Mouse (Mus musculus) hindbrain, embryonic 15.5 days (tissue): ENCODE measurements at regions not wholly inside any gene's neighbourhood (a gene's known extent, or its start where the extent isn't known, plus 50 kb on each side); places are given as distances from the start of the nearest gene placed in this dataset.

Experiments used
- ATAC-seq: fragments of 200-750 bp; cut with Nextera tagmentation; 2 replicates; pipeline ENCODE4 v1.8.0; 2017; ENCODE audit warnings: low read depth, moderate number of reproducible peaks, moderate TSS enrichment; ENCODE audit not compliant: low FRiP score
- H3K27ac ChIP-seq: fragments of 300-500 bp; sonication (generic); replicated peaks from 2 replicates; pipeline ENCODE4 v1.5.1; 2015; ENCODE audit warnings: mild to moderate bottlenecking, inconsistent platforms
- H3K27me3 ChIP-seq: fragments of 300-500 bp; sonication (generic); 2 replicates; pipeline ENCODE4 v1.6.1; 2015; ENCODE audit warnings: control low read depth, inconsistent platforms
- H3K36me3 ChIP-seq: fragments of 300-500 bp; sonication (generic); 2 replicates; pipeline ENCODE4 v1.6.1; 2015; ENCODE audit warnings: control low read depth, inconsistent platforms
- H3K4me1 ChIP-seq: fragments of 300-500 bp; sonication (generic); replicated peaks from 2 replicates; pipeline ENCODE4 v1.6.1; 2015; ENCODE audit warnings: control low read depth, inconsistent platforms
- H3K4me2 ChIP-seq: fragments of 300-500 bp; sonication (generic); 2 replicates; pipeline ENCODE4 v1.6.1; 2015; ENCODE audit warnings: moderate library complexity, mild to moderate bottlenecking, inconsistent platforms
- H3K4me3 ChIP-seq: fragments of 300-500 bp; sonication (generic); 2 replicates; pipeline ENCODE4 v1.5.1; 2015; ENCODE audit warnings: mild to moderate bottlenecking, inconsistent platforms
- H3K9ac ChIP-seq: fragments of 300-500 bp; sonication (generic); 2 replicates; pipeline ENCODE4 v1.6.1; 2015; ENCODE audit warnings: inconsistent platforms
- H3K9me3 ChIP-seq: fragments of 300-500 bp; sonication (generic); 2 replicates; pipeline ENCODE4 v1.6.1; 2016; ENCODE audit warnings: control low read depth, inconsistent platforms
- WGBS: fragments of 180-500 bp; shearing (Covaris S2); methylation state at CpG from one replicate; pipeline ENCODE4 v1.1.7; 2015; 5-methylcytosine and 5-hydroxymethylcytosine counted together

- peak overlapping the region; percentile 70 for H3K27ac ChIP-seq
- H3K4me3 ChIP-seq: no peak overlapping the region
- peak; percentile 94 for ATAC-seq
- no peak overlapping the region; the same call in 1 of the 2 replicates for H3K9ac ChIP-seq
- no peaks in the 10 kb centered on the region for H3K9me3 ChIP-seq
- 4% methylated on average over 13 of the region's 13 CpGs for WGBS
- H3K4me2 ChIP-seq: peak overlapping the region; percentile 39
- H3K27me3 ChIP-seq: no peaks in the 10 kb centered on the region
- H3K36me3 ChIP-seq: no peaks in the 10 kb centered on the region
- H3K4me1 ChIP-seq: peaks cover 9% of the 10 kb centered on the region
These were observed 61.7 kb upstream of the Opcml start for GRCm38 (mm10) chr9:27728652-27729557.

- WGBS: 29% methylated on average over 1 of the region's 1 CpGs
- Histone ChIP-seq H3K27ac (no peak overlapping the region), H3K4me1 (peaks cover 6% of the 10 kb centered on the region), H3K4me3 (no peak overlapping the region), H3K4me2 (no peak overlapping the region), H3K9ac (no peak overlapping the region), H3K9me3 (no peaks in the 10 kb centered on the region), H3K36me3 (no peaks in the 10 kb centered on the region), H3K27me3 (no peaks in the 10 kb centered on the region)
- 0 out of 2 replicates have a peak, but pooled peaks have one; percentile 54 for ATAC-seq
These were observed 61.1 kb upstream of the Opcml start for GRCm38 (mm10) chr9:27729558-27729889.

DNA sequence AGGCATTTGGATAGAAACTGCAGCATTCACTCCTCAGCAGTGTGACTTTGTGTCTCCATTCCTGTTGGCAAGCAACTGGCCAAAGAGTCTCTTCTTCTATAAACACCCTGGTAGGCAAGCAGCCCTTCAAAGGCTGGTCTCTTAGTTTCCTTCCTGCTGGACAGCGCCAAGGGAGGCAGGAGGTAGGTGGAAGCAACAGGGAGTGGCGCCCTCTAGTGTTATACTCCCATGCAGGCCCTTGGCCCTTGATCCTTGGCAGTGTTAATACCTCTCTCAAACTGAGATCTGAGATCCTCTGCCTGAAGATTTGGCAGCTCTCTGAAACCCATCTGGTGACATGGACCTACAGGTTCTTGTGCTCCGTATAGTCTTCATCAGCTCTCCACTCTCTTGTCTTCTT is 51.3 kb upstream of the Opcml start:
- 35% methylated on average over 3 of the region's 3 CpGs for WGBS
- H3K4me3 ChIP-seq: no peak overlapping the region
- H3K27ac ChIP-seq: no peak overlapping the region
- no peak overlapping the region for H3K9ac ChIP-seq
- no peaks in the 10 kb centered on the region for H3K36me3 ChIP-seq
- H3K4me1 ChIP-seq: no peaks in the 10 kb centered on the region
- H3K27me3 ChIP-seq: no peaks in the 10 kb centered on the region
- ATAC-seq: no peak
- H3K4me2 ChIP-seq: no peak overlapping the region
- no peaks in the 10 kb centered on the region for H3K9me3 ChIP-seq
